Mouse (Mus musculus) erythroblast, adult 5-6 weeks (primary cell): ENCODE data around the gene Glrx2. TPM values are rescaled to one million over a fixed set of nuclear protein-coding genes. Genes with fewer than 3 reads are reported as not detected.
"Not testable (repeated sequence)": the region's sequence is repeated elsewhere in the genome, so short reads cannot be mapped to it uniquely, and the experiment has no call there.

Experiments
- ATAC-seq: replicated peaks from 2 replicates; pipeline ENCODE4 v1.8.0; 2016; ENCODE audit warnings: moderate number of reproducible peaks, mild to moderate bottlenecking, moderate TSS enrichment, inconsistent platforms; ENCODE audit not compliant: poor library complexity, low FRiP score, severe bottlenecking
- total RNA-seq, 2 experiments: library from RNA; stranded (forward) in 1 of 2; stranded (reverse) in 1 of 2; fragments of 150-400 nt in 1 of 2; fragments of 200-764, 138-1000 nt in 1 of 2; gene quantifications; 2 replicates each; pipeline versions ENCODE4 v1.2.3 to v1.2.4; 2015 to 2017; ENCODE audit warnings: low replicate concordance in 2 of 2

The Glrx2 gene
- total RNA-seq (2015; ENCODE audit: low replicate concordance) (30.9 and 35.5 TPM in 2 replicates), total RNA-seq (2017; ENCODE audit: low replicate concordance) (4.3 and 9.2 TPM in 2 replicates)

- not testable (repeated sequence) for ATAC-seq
Observed at GRCm38 (mm10) chr1:143716038-143716437, at the start of gene Glrx2. TSS of gene Glrx2 (plus strand) at chr1:143716338.

- ATAC-seq: no peak
Observed at GRCm38 (mm10) chr1:143675734-143676361, 40.3 kb upstream of the Glrx2 start.

- no peak for ATAC-seq
Observed at GRCm38 (mm10) chr1:143681108-143681507, 35.0 kb upstream of the Glrx2 start.

GRCm38 (mm10) chr1:143684849-143685248 is 31.3 kb upstream of the Glrx2 start:
- no peak for ATAC-seq

DNA sequence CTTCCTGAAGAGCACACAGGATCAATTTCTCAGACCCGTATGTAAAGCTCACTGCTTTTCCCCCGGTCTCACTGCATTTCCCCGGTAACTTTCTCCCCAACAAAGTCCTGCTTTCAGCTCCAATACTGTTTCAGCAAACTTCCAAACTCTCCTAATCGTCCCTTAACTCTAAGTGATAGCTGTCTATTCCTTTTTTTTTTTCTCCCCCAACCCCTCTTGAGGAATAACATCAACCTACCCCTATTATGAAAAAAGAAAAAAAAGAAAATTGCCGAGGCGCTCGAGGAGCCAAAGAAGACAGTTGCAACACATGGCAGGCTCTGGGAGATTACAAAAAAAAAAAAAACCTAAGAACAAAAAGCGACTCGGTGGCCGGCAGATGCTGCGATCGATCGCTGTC is 14.4 kb upstream of the Glrx2 start:
- ATAC-seq: no peak

DNA sequence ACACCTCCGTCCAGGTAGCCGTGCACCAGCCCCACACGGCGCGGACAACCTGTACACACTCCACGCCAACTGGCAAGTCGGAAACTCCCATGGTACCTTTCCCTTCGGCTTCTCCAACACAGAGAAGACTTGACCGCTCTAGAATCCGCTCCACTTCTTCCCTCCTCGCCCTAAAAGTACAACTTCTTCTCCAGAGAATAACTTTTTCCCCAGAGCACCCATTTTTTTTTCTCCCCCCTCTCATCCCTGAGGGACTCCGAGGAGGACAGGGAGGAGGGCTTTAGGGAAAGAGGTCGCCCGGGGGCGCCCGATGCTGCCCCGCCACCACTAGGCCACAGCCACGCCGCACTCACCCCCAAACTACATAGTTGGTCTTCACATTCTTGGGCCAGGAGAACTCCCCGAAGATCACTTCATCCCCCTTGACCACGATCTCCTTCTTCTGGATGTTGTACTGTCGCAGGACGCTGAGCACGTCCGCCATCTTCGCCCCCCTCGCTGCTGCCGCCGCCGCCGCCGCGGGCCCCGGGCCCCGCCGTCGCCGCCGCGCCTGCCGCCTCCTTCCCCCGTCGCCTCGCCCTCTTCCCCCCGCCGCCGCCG is 13.9 kb upstream of the Glrx2 start:
- peak; percentile 69 for ATAC-seq

GRCm38 (mm10) chr1:143702741-143703262 is 13.3 kb upstream of the Glrx2 start, which contains the start of gene Cdc73:
TSS of gene Cdc73 (minus strand) at chr1:143702893.
- peak; percentile 95 for ATAC-seq

DNA sequence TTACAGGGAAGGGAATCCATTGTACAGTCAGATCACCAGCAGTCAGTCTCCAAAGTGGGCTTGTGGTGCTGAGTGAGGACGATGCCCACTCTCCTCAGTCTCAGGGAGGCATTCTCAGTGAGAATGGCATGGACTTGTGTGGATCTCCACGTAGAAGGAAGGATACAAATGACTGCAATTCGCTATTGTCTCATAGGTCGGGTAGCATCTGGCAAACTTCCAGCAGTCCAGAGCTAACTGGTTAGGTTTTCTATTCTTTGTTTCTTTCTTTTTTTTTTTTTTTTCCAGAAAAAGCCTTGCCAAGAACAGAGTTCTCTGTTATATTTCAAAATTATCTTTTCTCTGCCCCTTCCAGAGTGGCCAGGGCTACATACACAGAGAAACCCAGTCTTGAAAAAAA is 9.1 kb upstream of the Glrx2 start:
- ATAC-seq: no peak

DNA sequence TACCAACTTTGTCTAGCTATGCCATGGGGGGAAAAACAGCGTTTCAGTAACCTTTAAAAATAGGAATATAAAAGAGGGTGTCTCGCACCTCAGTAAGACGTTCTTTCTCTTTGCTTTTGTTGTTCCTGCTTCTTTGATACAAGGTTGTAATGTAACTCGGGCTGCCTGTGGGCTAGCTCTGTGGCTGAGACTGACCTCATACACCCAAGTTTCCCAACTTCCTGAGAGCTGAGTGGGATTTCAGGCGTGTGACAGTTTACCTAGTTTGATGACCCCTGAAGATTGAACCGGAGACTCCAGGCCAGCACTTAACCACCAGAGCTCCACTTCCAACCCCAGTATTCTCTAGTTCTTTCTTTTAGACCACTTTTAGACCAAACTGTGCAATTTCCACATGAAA is 7.8 kb upstream of the Glrx2 start:
- ATAC-seq: no peak

DNA sequence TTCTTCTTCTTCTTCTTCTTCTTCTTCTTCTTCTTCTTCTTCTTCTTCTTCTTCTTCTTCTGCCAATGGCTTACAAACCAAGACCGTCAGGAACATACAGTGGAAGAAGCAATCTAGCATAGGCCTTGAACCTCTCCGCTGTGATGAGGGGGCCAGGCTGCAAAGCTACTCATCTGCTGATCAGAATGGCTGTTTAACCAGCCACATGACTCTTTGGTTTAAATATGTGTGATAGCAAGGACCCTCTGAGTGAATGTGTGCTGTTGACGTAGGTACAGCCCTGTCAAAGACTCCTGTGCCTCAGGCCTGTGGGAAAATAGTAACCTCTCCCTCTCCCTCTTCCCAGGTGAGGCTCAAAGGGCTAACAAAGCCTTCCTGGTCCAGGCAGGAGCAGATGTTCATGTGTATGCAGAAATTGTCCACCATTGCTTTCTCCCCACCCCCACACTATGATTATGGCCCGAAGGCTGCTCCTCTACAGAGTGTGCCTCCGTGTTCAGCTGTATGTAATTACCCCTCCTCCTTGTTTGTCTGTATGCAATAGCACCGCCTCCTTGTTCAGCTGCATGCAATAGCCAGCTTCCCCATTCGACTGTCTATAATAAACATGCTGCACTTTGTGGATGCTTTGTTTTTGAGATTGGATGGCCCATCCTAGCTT is 6.0 kb upstream of the Glrx2 start:
- 0 out of 2 replicates have a peak, but pooled peaks have one; percentile 52 for ATAC-seq

- ATAC-seq: no peak
Observed at GRCm38 (mm10) chr1:143710627-143710976, 5.5 kb upstream of the Glrx2 start.

DNA sequence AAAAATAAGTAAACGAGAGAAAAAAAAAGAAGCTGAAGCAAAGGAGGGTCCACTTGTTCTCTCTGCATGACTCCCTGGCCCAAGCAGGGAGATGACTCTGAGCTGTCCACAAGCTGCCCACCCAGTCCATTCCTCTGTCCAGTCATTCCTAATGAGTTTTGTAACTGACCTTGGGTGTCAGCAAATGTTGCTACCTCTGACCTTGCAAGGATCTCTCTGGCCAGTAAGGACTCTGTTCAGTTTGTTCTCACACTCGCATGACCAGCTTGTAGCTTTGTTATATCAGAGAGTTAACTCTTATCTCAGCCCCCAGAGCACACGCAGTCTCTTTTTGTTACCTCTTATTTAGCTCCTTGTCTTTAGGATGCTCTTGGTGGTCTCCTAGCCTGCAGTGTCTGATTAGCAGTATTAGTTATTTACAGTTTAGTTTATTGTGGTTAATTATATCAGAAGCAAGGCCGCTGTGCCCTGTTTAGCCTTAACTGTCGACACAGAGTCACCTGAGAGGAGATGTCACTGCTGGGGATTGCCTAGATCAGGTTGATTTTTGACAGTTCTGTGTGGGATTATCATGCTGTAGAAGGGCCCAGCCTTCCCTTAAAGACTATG is 8.4 kb downstream of the Glrx2 start:
- no peak for ATAC-seq

DNA sequence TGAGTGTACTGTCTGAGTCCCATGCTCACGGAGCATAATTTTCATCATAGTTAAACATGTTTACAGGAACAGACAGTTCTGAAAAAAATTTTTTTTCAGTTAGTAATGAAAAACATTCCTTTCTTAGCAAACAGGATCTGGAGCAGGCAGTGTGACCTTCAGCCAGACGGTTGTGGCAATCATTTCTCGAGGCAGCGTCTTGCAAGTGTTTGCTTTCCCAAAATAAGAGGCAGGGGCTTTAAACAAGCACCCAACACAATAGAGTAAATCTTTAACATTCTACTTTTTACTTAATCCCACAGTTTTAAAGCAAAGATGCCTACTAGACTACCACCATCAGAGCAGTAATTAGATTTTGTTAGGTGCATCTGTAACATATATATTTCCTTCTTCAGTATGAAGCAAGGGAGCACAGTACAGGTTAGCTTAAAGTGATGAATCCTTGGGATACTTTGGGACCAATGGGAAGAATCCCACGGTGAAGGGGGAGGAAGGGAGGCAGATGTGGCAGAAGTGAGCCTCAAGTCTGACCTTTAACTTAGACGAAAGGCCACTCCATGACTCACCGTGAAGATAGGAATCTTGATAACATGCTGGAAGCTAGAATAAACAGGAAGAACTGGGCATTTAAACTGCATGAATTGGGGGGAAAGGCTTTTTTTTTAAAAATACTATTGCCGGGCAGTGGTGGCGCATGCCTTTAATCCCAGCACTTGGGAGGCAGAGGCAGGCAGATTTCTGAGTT is 11.7 kb downstream of the Glrx2 start:
- no peak for ATAC-seq

DNA sequence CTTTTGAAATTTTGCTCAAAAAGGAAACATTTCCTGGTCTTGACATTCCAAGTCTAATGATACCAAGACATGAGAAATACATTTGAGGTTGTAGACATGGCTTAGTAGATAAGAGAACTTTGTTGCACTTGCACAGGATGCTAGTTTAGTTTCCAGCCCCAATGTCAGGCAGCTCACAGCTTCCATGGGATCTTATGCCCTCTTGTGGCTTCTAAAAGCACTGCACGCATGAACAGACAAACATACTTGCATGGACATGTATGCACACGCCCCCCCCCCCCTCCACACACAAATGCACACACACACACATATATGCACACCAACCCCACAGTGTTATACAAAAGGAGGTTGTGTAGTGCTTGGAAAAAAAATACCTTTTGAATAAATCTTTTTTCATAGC is 14.8 kb downstream of the Glrx2 start:
- peak; percentile 84 for ATAC-seq

DNA sequence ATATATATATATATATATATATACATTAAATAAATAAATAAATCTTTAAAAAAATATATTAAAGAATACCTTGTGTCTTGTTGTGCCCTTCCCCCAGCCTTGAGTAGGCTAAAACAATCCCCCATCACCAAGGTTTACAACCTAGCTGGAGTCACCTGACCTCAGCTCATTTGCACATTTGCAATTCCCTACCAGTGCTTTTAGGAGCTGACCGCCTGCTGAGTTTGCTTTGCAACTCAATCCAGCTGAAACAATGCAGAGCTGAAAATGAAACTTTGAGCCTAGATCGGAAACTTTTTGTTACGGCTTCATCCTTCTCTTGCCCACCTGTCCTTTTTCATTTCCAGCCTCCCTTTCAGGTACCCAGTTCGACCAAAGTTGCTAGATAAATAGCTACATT is 15.6 kb downstream of the Glrx2 start:
- ATAC-seq: no peak

DNA sequence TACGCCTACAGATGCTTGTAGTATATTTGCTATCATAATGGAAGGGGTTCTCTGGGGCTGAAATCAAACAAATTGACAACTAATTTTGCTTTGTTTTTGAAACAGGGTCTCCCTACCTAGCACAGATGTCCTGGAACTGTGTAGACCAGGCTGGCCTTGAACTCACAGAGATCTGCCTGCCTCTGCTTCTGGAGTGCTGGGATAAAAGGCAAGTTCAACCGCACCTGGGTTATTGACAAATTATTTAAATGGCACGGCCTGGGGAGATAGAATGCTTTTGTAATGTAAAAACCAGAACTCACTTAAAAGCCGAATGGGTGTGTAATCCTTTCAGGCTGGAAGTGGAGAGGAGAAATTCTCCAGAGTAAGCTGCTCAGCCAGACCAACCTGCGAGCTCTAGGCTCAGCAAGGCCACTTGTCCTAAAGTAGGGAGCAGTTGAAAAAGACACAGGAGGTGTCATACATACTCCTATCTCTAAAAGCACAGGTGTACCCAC is 17.8 kb downstream of the Glrx2 start:
- no peak for ATAC-seq

DNA sequence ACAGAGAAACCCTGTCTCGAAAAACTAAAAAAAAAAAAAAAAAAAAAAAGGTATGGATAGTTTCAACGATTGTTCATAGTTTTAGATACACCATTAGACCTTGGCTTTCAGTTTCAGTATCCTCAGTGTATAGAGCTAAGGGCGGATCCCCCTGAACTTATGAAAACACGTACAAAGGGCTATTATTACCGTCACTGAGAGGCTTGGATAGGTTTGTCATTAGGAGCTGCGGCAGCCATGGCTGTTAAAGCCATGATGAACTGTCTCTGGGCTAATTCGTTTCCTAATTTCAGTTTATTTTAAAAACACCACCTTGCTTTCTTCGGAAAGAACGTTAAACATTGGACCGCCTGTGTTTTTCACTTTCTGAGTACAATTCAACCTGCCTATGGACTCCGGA is 22.7 kb downstream of the Glrx2 start:
- ATAC-seq: peak; percentile 22

DNA sequence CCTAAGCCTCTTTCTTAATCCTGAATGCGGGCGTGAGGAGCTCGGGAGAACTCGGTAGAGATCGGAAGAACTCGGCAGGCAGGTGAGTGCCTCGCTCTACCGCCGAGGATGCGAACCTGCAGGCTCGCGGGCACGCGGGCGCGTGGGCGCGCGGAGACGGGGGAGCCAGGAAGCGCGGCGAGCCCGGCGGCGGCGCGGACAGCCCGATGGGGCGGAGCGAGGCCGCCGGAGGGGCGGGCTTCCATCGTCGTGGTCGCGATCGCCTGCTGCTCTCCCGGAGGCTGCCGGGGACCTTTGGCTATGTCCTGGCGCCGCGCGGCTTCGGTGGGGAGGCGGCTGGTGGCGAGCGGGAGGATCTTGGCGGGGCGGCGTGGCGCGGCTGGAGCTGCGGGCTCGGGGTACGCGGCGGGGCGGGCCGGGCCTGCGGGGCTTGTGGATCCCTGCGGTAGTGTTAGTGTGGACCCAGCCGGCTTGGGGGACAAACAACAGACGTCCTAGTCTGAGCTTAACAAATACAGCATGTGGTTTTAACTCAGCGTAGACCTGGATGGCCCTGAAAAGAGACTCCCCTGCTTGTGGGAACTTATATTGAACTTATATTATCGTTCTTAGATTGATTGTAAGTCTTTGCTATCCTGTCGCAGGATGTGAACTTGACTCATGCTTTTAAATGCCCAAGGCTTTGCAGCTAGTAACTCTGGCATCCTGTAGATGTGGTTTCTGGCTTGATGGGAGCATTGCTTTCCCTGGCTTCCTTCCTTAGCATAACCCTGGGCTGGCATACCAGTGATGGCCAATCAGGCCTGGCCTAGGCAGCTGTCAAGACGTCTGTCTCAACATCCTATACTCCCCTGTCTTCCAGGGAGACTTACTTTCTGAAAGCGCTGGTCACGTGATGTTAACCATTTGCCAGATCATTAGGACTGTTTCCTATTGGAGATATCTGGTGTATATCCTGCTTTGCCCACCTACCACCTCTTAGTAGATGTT is 23.5 kb downstream of the Glrx2 start:
- peak; percentile 91 for ATAC-seq

GRCm38 (mm10) chr1:143740581-143740980 is 24.4 kb downstream of the Glrx2 start:
- no peak for ATAC-seq
